Mouse (Mus musculus) bone marrow, adult 2 months (tissue): ENCODE measurements around the gene Tbc1d25.

ENCODE experiments used
- CTCF ChIP-seq: fragments of 200-500 bp; IDR thresholded peaks from 2 replicates; pipeline ENCODE4 v1.5.1; 2011; ENCODE audit warnings: low read length, control low read depth; ENCODE audit not compliant: control insufficient read depth, insufficient read depth
- POLR2A ChIP-seq: fragments of 200-500 bp; IDR thresholded peaks from 2 replicates; pipeline ENCODE4 v1.6.1; 2011; ENCODE audit warnings: low read depth, mild to moderate bottlenecking, control low read depth, low read length, borderline replicate concordance; ENCODE audit not compliant: control insufficient read depth

- TF ChIP-seq CTCF (no peak), POLR2A (no peak)
Observed at GRCm38 (mm10) chrX:8143750-8144149, 32.2 kb downstream of the Tbc1d25 start.
